Mouse (Mus musculus): ENCODE data around the gene Stim1. TPM values are rescaled to one million over a fixed set of nuclear protein-coding genes. Genes with fewer than 3 reads are reported as not detected.

The Stim1 gene
- polyA plus RNA-seq, 1 experiment from 2014 or later: 33.5 TPM

DNA sequence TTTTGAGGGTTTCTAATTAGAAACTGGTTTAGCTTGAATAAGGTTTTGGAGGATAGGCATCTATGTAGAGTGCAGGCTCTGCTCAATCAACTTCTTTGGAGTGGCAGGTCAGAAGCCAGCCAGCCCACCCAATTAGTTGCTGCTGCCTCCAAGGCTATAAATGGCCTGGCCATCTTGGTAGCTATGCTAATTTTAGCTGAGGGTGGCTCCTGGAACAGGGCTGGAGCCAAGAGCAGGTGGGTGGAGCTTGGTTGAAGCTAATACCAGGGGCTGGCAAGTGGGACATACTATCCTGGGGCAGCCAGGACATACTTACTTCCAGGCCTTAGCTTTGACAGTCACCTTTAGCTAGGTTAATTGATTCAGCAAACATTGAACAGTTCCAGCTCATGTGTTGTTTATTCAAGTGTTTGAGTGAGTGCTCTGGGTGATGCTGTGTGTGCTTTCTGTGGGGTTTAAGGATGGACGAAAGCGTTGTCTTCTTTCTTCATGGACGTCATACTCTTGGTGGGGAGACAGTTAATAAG is 4.9 kb downstream of the Stim1 start:
- 86% methylated on average over 3 of the region's 3 CpGs for WGBS

DNA sequence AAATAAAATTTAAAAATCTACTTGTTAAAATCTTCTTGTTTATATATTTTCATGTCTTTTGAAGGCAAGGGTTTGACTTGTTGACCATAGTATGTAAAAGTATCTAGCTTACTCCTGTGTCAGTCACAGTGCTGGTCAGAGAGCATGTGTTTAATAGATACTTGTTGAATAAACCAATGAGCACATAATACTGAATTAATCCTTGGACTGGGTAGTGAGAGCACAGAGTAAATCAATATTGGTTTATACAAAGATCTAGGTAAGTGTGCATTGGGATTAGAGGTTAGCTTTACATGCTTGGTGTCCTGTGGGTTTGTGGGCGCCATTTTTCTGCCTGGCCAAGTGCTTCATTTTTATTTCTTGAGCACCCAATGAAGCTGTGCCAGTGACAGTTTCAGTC is 13.8 kb downstream of the Stim1 start:
- 88% methylated on average over 1 of the region's 1 CpGs for WGBS

More for the DNA sequence above, 4.9 kb downstream of the Stim1 start:
- Histone ChIP-seq H3K4me2 (no peak overlapping the region), H3K27me3 (no peaks in the 10 kb centered on the region), H3K9ac (no peak overlapping the region), H3K9me3 (no peaks in the 10 kb centered on the region), H3K4me3 (no peak overlapping the region), H3K27ac (no peak overlapping the region), H3K36me3 (no peaks in the 10 kb centered on the region), H3K4me1 (peaks cover 13% of the 10 kb centered on the region)
- no peak for ATAC-seq (ENCODE audit: insufficient number of reproducible peaks, low FRiP score, low TSS enrichment, low read depth)

DNA sequence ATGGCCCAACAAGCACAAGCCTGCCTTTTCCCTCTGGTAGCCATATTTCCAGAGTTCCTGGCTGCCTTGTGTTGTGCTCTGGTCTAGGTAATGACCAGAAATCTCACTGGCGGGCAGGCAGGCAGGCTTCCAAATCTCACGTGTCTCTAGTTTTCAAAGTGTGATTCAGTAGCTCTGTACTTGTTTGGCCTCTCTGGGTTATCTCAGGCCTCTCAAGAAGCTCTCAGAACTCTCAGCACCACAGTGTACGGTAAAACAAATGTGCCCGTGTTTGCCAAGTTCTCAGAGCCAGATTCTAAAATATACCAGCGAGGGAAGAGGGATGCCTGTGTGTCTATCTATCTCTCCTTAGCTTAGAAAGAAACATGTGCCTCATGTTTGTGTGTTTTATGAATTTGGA is 14.7 kb downstream of the Stim1 start:
- 79% methylated on average over 5 of the region's 5 CpGs for WGBS
- Histone ChIP-seq H3K9me3 (no peaks in the 10 kb centered on the region), H3K4me1 (no peaks in the 10 kb centered on the region), H3K27ac (no peak overlapping the region), H3K4me2 (no peak overlapping the region), H3K4me3 (no peak overlapping the region), H3K36me3 (no peaks in the 10 kb centered on the region), H3K9ac (no peak overlapping the region), H3K27me3 (no peaks in the 10 kb centered on the region)
- ATAC-seq (ENCODE audit: insufficient number of reproducible peaks, low FRiP score, low TSS enrichment, low read depth): no peak

More for the DNA sequence above, 13.8 kb downstream of the Stim1 start:
- Histone ChIP-seq H3K27me3 (no peaks in the 10 kb centered on the region), H3K27ac (no peak overlapping the region), H3K4me3 (no peak overlapping the region), H3K9ac (no peak overlapping the region), H3K9me3 (no peaks in the 10 kb centered on the region), H3K4me2 (no peak overlapping the region), H3K36me3 (no peaks in the 10 kb centered on the region), H3K4me1 (no peaks in the 10 kb centered on the region)
- ATAC-seq (ENCODE audit: insufficient number of reproducible peaks, low FRiP score, low TSS enrichment, low read depth): no peak

DNA sequence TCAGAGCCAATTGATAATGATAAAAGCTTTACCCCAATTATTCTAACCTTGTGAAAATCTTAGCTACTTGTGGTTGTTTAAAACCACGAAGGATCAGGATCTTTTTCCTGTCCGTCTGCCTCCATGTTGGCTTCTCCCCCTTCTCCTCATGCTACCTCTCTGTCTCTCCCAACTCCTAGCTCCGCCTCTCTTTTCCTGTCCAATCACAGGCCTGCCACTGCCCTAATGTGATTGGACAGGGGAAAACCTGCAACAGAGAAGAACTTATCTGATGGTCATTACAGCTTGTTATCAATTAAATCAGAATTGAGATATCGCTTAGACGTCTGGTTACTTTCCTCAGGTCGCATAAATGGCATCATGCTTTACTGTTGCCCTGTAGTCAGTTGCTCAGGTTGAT is 21.9 kb downstream of the Stim1 start:
- ATAC-seq (ENCODE audit: insufficient number of reproducible peaks, low FRiP score, low TSS enrichment, low read depth): no peak
- H3K4me1 ChIP-seq: no peaks in the 10 kb centered on the region
- 75% methylated on average over 6 of the region's 6 CpGs for WGBS
- H3K27me3 ChIP-seq: no peaks in the 10 kb centered on the region
- H3K4me3 ChIP-seq: no peak overlapping the region
- H3K4me2 ChIP-seq: no peak overlapping the region
- H3K9ac ChIP-seq: no peak overlapping the region
- no peak overlapping the region for H3K27ac ChIP-seq
- H3K9me3 ChIP-seq: no peaks in the 10 kb centered on the region
- no peaks in the 10 kb centered on the region for H3K36me3 ChIP-seq

DNA sequence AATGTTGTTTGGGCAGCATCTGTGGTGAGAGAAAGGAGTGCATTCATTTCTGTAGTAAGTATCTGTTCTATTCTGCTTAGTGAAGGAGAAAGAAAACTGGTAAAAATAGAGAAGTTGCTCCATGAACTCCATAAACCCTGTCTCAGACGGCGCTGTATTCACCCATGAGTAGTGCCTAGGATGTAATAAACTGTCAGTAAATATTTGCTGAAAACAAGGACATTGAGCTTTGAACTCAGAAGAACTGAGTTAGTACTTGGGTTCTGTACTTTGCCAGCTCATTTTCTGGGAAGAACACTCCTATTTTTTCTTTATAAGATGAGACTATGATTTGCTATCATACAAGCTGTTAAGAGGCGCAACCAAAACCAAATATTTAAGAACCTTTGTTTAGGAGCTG is 24.6 kb downstream of the Stim1 start:
- Histone ChIP-seq H3K4me3 (no peak overlapping the region), H3K27ac (no peak overlapping the region), H3K4me1 (no peaks in the 10 kb centered on the region), H3K36me3 (no peaks in the 10 kb centered on the region), H3K27me3 (no peaks in the 10 kb centered on the region), H3K9ac (no peak overlapping the region), H3K4me2 (no peak overlapping the region), H3K9me3 (no peaks in the 10 kb centered on the region)
- ATAC-seq (ENCODE audit: insufficient number of reproducible peaks, low FRiP score, low TSS enrichment, low read depth): no peak
- WGBS: 69% methylated on average over 3 of the region's 3 CpGs

DNA sequence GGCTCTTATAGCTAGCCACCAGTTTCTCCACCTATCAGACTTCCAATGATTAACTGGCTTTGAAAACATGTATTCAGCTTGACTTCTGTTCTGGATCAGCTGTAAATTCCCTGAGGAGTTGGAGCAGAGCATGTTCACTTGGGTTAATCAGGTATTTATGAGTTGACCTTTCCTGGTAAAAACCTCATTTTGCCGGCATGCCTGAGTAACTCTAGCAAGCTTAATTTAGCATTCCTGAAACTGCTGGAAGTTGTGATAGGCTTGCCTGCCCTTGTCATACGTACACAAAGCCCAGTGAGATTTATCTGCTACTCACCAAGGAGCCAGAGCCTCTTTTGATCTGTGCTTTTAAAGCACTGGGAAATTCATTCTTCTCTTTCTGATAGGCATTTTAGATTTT is 25.6 kb downstream of the Stim1 start:
- H3K4me2 ChIP-seq: no peak overlapping the region
- H3K27me3 ChIP-seq: no peaks in the 10 kb centered on the region
- H3K4me1 ChIP-seq: no peaks in the 10 kb centered on the region
- no peaks in the 10 kb centered on the region for H3K36me3 ChIP-seq
- ATAC-seq (ENCODE audit: insufficient number of reproducible peaks, low FRiP score, low TSS enrichment, low read depth): no peak
- H3K27ac ChIP-seq: no peak overlapping the region
- no peak overlapping the region for H3K9ac ChIP-seq
- no peaks in the 10 kb centered on the region for H3K9me3 ChIP-seq
- no peak overlapping the region for H3K4me3 ChIP-seq
- WGBS: 10% methylated on average over 2 of the region's 2 CpGs

DNA sequence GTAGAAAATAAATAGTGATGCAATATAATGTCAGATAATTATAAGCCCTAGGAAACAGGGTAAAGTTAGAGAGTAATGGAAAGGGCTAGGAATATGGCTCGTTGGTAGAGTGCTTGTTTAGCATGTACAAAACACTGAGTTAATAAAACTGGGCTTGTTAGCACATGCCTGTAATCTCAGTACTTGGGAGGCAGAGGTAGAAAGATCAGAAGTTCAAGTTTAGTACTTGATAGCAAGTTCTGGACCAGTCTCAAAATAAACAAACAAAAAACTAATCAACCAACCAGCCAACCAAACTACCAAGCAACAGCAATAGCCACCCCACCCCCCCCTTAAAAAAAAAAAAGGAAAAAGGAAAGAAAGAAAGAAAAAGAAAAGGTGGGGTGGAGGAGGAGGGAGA is 33.2 kb downstream of the Stim1 start:
- 54% methylated on average over 1 of the region's 1 CpGs for WGBS
- no peak for ATAC-seq (ENCODE audit: insufficient number of reproducible peaks, low FRiP score, low TSS enrichment, low read depth)

DNA sequence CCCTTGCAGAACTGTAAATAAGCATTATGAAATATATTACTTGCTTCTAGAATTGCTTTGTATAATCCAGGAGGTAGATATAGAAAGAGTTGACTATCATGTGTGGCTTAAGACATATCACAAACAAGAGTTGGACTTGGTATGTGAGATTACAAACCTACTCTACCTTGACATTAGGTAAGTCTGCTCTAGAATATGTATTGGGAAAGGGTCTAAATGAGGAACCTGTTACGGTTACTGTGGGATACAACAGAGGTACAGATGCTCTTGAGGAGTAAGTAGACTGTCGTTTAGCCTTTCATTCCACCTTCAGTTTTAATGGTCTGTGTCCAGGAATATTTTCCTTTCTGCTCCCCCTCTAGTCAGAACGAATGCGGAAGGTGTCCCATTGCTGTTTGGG is 34.9 kb downstream of the Stim1 start:
- H3K27ac ChIP-seq: no peak overlapping the region
- H3K9ac ChIP-seq: no peak overlapping the region
- H3K36me3 ChIP-seq: no peaks in the 10 kb centered on the region
- no peaks in the 10 kb centered on the region for H3K27me3 ChIP-seq
- no peaks in the 10 kb centered on the region for H3K9me3 ChIP-seq
- H3K4me3 ChIP-seq: no peak overlapping the region
- 93% methylated on average over 4 of the region's 4 CpGs for WGBS
- H3K4me2 ChIP-seq: no peak overlapping the region
- ATAC-seq (ENCODE audit: insufficient number of reproducible peaks, low FRiP score, low TSS enrichment, low read depth): no peak
- H3K4me1 ChIP-seq: no peaks in the 10 kb centered on the region

More for the DNA sequence above, 33.2 kb downstream of the Stim1 start:
- Histone ChIP-seq H3K4me1 (no peaks in the 10 kb centered on the region), H3K27ac (no peak overlapping the region), H3K27me3 (no peaks in the 10 kb centered on the region), H3K4me2 (no peak overlapping the region), H3K4me3 (no peak overlapping the region), H3K9me3 (no peaks in the 10 kb centered on the region), H3K36me3 (no peaks in the 10 kb centered on the region), H3K9ac (no peak overlapping the region)

DNA sequence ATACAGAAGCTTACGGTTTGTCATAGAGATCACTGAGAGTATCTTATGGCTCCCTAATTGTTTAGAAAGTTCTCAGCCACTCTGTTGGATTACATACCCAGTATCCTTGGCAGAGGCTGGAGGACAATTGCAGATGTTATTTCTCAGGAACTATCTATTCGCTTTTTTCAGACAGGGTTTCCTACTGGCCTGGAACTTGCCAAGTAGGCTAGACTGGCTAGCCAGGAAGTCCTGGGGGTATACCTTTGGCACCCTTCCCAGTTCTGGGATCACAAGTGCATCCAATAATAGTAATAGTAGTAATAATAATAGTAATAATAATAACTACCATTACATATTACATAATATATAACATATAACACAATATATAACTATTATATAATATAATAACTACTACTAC is 38.0 kb downstream of the Stim1 start:
- Histone ChIP-seq H3K9me3 (no peaks in the 10 kb centered on the region), H3K4me3 (no peak overlapping the region), H3K4me2 (no peak overlapping the region), H3K36me3 (no peaks in the 10 kb centered on the region), H3K4me1 (no peaks in the 10 kb centered on the region), H3K27ac (no peak overlapping the region), H3K27me3 (no peaks in the 10 kb centered on the region), H3K9ac (no peak overlapping the region)
- WGBS: 80% methylated on average over 2 of the region's 2 CpGs
- ATAC-seq (ENCODE audit: insufficient number of reproducible peaks, low FRiP score, low TSS enrichment, low read depth): no peak

DNA sequence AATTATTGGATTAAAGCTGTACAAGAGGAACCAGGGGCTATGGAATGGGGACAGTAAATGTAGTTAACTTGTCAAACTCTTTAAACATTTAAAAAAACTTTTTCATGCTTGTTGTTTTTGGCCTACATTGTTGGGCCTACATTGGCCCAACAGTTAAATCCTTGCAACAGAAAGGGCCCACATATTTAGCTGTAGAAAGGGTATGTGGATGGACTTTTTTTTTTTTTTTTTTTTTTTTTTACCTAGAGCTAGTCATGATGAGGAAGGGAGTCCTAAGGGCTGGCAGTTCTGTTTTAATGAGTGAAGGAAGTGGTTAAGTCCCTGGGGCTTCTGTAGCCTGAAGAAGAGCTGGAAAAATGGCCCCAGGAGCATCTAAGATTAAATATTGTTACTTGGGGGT is 42.7 kb downstream of the Stim1 start:
- Histone ChIP-seq H3K4me1 (no peaks in the 10 kb centered on the region), H3K27ac (no peak overlapping the region), H3K36me3 (no peaks in the 10 kb centered on the region), H3K9me3 (no peaks in the 10 kb centered on the region), H3K4me2 (no peak overlapping the region), H3K9ac (no peak overlapping the region), H3K4me3 (no peak overlapping the region), H3K27me3 (no peaks in the 10 kb centered on the region)
- no peak for ATAC-seq (ENCODE audit: insufficient number of reproducible peaks, low FRiP score, low TSS enrichment, low read depth)

DNA sequence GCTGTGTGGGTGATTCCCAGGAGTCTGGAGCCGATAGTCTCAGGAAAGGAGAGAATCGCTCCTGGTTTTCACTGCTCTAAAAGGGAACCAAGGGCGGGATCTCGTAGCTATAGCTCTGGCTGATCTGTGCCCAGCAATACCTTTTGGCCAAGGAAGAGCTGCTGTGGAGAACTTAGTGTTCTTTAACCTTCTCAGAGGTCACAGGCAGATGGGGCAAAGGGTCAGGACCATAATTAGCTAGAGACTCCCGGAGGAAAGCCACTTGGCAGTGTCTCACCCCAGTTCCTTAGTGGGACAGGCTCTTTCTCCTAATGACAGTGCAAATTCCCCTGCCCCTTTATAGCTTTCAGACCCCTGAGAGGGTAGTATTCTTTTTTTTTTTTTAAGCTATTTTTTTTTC is 43.2 kb downstream of the Stim1 start:
- H3K27ac ChIP-seq: no peak overlapping the region
- WGBS: 74% methylated on average over 5 of the region's 5 CpGs
- H3K9ac ChIP-seq: no peak overlapping the region
- H3K9me3 ChIP-seq: no peaks in the 10 kb centered on the region
- no peaks in the 10 kb centered on the region for H3K27me3 ChIP-seq
- H3K4me1 ChIP-seq: no peaks in the 10 kb centered on the region
- H3K4me2 ChIP-seq: no peak overlapping the region
- H3K4me3 ChIP-seq: no peak overlapping the region
- no peaks in the 10 kb centered on the region for H3K36me3 ChIP-seq
- no peak for ATAC-seq (ENCODE audit: insufficient number of reproducible peaks, low FRiP score, low TSS enrichment, low read depth)

DNA sequence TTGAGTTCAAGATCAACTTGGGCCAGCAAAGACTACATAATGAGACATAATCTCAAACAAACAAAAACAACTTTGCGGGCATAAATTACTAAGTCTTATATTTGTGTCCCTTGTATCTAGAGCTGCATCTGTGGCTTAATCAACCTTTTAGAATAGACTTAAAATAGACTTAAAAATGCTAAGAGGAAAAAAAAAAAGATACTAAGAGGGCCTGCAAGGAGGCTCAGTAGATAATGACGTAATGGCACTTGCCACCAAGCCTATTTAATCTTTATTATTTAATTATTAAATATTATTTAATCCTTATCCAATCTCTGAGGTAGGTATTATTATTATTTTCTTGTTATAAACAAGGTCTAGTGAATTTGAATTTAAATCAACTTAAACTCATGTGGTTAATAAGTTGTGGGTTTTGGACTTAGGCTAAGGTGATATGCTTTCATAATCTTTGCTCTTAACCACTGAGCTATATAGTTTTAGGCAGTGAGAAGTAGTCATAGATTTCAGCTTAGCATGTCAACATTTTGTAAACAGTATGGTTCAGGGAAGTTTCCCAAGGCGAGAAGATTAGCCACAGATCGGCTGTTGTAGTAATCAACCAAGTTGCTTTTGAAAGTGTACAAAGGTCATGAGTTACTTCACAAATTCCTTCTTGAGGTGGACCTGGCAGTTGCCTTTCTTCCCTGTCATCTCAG is 45.4 kb downstream of the Stim1 start:
- WGBS: 83% methylated on average over 4 of the region's 4 CpGs
- Histone ChIP-seq H3K9me3 (no peaks in the 10 kb centered on the region), H3K4me2 (no peak overlapping the region), H3K9ac (no peak overlapping the region), H3K4me3 (no peak overlapping the region), H3K27me3 (no peaks in the 10 kb centered on the region), H3K4me1 (no peaks in the 10 kb centered on the region), H3K27ac (no peak overlapping the region), H3K36me3 (no peaks in the 10 kb centered on the region)
- ATAC-seq (ENCODE audit: insufficient number of reproducible peaks, low FRiP score, low TSS enrichment, low read depth): no peak

DNA sequence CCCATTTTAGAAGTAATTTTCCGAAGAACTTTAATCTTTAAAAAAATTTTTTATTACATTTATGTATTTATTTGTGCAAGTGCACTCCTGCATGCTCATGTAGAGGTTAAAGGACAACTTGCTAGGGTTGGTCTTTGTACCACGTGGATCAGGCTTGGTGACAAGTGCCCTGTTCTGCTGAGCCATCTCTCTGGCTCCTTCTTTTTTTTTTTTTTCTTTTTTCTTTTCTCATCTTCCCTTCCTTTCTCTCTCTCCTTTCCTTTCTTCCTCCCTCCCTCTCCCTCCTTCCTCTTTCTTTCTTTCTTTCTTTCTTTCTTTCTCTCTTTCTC is 45.9 kb downstream of the Stim1 start:
- WGBS: 60% methylated on average over 2 of the region's 2 CpGs
- no peak for ATAC-seq (ENCODE audit: insufficient number of reproducible peaks, low FRiP score, low TSS enrichment, low read depth)
- no peak overlapping the region for H3K4me3 ChIP-seq
- H3K9me3 ChIP-seq: no peaks in the 10 kb centered on the region
- H3K9ac ChIP-seq: no peak overlapping the region
- H3K36me3 ChIP-seq: no peaks in the 10 kb centered on the region
- no peak overlapping the region for H3K27ac ChIP-seq
- H3K4me1 ChIP-seq: no peaks in the 10 kb centered on the region
- no peaks in the 10 kb centered on the region for H3K27me3 ChIP-seq
- no peak overlapping the region for H3K4me2 ChIP-seq

All from limb, embryonic 15.5 days (tissue).